Mouse (Mus musculus) urinary bladder, postnatal 25 days (tissue): ENCODE data around the gene Irf5.
"Not testable (repeated sequence)": the region's sequence is repeated elsewhere in the genome, so short reads cannot be mapped to it uniquely, and the experiment has no call there.

Experiments
- DNase-seq: peaks from one replicate; pipeline ENCODE4 v3.0.0; 2022; ENCODE audit warnings: low spot score

The Irf5 gene

GRCm38 (mm10) chr6:29527361-29528164 is 1.1 kb downstream of the Irf5 start:
- no peak for DNase-seq

DNA sequence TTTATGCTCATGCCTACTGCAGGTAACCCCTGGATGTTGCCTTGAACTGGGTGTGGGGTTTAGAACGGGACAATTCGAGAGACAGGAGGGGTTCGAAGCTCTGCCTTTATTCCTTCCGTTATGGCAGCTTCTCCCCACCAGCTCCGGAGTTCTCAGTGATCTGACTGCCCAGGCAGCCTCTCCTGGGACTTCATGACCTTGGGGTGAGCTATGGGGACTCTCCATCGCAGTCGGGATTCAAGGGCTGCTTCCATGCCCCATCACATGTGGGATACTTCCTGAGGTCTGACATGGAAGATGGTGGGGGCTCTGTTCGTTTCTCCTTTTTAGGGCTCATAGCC is 1.7 kb downstream of the Irf5 start:
- DNase-seq: no peak

- no peak for DNase-seq
Measured at GRCm38 (mm10) chr6:29528561-29529443, 2.4 kb downstream of the Irf5 start.

DNA sequence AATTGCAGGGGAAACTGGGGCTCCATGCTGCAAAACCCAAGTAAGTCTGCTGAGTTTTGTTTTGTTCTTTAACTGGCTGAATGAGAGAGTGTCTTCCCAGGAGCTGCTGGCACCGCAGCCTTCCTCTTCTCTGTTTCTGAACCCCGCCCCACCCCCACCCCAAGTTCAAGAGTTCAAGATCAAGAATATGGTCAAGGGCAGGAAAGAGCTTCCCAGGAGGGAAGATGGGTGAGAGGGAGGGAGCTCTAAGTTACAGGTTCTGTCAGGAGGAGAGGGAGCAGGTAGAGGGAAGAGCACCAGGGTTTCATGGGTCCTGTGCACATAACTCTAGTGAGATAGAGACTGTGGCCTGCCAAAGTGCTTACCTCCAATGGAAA is 3.0 kb downstream of the Irf5 start:
- DNase-seq: no peak

- DNase-seq: no peak
Measured at GRCm38 (mm10) chr6:29530050-29530449, 3.6 kb downstream of the Irf5 start.

GRCm38 (mm10) chr6:29535316-29535715 is 8.9 kb downstream of the Irf5 start:
- DNase-seq: no peak

GRCm38 (mm10) chr6:29536651-29537193 is 10.3 kb downstream of the Irf5 start:
- DNase-seq: no peak

DNA sequence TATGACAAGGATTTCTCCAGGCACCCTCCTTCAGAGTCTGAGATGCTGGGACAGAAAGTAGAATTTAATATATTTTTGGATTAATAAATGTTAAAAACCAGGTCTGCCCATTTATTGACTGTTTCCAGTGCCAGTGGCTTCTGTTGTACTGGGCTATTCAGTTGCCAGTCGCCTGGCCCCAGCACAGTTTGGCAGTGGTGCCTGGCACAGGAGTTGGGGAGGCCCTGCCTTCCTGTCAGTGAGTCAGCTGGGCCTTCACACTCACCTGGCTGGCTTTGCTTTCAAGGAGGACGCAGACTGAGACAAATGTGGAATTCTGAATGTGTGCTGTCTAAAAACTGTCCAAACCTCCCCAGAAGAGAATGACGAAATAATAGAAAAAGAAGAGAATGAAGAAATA is 10.8 kb downstream of the Irf5 start:
- DNase-seq: no peak

DNA sequence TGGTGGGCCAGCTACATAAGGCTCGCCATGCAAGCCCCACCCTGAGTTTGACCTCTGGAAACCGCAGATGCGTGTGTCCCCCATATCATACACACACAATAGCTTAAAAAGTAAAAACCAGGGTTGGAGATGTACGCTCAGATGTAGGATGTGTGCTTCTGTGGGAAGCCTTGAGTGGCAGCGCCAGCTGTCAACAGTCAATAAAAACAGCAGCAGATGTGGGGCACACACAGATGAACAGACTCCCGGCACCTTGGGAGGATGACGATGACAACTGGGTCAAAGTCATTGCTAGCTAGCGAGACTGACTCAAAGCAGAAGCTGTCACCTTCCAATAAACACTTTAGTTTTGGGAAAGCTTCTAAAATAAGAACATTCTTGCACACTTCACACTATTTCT is 13.1 kb downstream of the Irf5 start:
- DNase-seq: no peak

GRCm38 (mm10) chr6:29540223-29540622 is 13.8 kb downstream of the Irf5 start:
- DNase-seq: no peak

- no peak for DNase-seq
Measured at GRCm38 (mm10) chr6:29540956-29541355, 14.5 kb downstream of the Irf5 start.

DNA sequence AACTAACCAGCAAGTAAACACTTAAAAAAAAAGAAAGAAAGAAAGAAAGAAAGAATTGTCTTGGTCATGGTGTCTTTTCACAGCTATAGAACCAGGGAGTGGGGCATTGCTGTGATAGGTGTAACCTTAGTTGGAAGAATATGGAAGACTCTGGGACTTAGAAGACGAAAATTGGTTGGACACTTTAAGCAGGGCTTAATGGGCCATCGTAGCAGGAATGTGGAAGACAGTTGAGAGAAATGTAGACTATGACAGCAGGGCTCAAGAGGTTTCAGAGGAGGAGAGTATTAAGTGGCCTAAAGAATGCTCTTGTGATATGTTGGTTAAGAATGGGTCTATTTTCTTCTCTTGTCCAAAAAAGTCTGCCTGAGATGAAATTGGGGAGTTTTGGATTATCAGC is 19.2 kb downstream of the Irf5 start:
- DNase-seq: no peak

GRCm38 (mm10) chr6:29547582-29547981 is 21.2 kb downstream of the Irf5 start:
- no peak for DNase-seq

GRCm38 (mm10) chr6:29548086-29548485 is 21.7 kb downstream of the Irf5 start:
- no peak for DNase-seq

DNA sequence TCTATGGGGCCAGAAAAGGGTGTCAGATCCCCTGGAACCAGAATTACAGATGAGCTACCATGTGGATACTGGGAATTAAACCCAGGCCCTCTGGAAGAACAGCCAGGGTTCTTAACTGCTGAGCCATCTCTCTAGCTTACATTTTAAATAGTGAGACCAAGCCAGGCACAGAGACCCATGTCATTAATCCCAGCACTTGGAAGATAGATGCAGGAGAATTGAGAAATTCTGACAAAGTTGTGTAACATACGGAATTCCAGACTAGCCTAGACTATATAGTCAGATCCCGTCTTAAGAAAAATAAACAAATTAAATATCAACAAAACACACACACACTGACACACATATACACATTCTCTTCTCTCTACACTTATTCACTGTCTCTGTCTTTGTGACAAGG is 26.1 kb downstream of the Irf5 start:
- DNase-seq: no peak

DNA sequence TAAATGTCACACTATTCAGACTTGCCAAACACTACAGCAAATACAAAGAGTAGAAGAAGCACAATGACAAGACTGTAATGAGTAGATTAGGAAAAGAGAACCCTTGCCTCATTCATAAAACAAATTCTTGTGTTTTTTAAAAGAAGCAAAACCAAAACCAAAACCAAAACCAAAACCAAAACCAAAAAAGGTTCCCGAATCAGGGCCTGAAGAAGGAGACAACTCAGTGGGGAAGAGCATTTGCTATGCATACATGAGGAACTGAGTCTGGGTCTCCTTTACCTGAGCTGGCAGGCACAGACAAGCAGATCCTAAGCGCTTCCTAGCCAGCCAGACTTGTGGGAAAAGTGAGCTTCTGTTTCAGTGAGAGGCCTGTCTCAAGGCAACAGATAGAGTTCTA is 30.7 kb downstream of the Irf5 start:
- no peak for DNase-seq

GRCm38 (mm10) chr6:29576388-29576787 is 50.0 kb downstream of the Irf5 start:
- not testable (repeated sequence) for DNase-seq

- DNase-seq: no peak
Measured at GRCm38 (mm10) chr6:29580770-29581169, 54.3 kb downstream of the Irf5 start.

DNA sequence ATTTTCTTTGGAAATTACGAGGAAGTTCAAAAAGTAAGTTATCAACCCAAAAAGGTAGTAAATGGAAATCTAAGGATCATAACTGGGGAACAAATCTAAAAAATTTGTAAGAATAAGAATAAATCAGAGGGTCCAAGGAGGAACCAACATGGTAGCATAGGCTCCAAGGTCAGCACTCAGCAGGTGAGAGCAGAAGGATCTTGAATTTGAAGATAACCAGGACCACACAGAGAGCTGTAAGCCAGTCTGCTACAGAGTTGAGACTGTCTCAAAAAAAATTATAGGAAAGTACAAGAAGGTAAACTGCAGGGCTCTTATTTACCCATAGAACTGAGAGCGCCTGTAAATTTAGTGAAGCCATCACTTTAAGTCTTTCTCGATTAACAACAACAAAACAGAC is 54.8 kb downstream of the Irf5 start:
- no peak for DNase-seq
